Mouse (Mus musculus): Measurements from ENCODE around the gene Gm11111.
"Not testable (repeated sequence)": the region's sequence is repeated elsewhere in the genome, so short reads cannot be mapped to it uniquely, and the experiment has no call there.

Gene Gm11111

GRCm38 (mm10) chr5:98552395-98552794 is at the start of gene Gm11111:
TSS of gene Gm11111 (plus strand) at chr5:98552695.
- no peak for DNase-seq

- no peak for DNase-seq
These were observed 36.3 kb upstream of the Gm11111 start for GRCm38 (mm10) chr5:98516214-98516613.

- no peak for DNase-seq
These were observed 32.4 kb upstream of the Gm11111 start for GRCm38 (mm10) chr5:98520118-98520517.

- no peak for DNase-seq
These were observed 30.1 kb upstream of the Gm11111 start for GRCm38 (mm10) chr5:98522270-98522977.

GRCm38 (mm10) chr5:98523050-98523449 is 29.4 kb upstream of the Gm11111 start:
- DNase-seq, result no peak

GRCm38 (mm10) chr5:98523783-98524182 is 28.7 kb upstream of the Gm11111 start:
- DNase-seq, result no peak

GRCm38 (mm10) chr5:98541333-98541732 is 11.2 kb upstream of the Gm11111 start:
- DNase-seq, result no peak

GRCm38 (mm10) chr5:98550285-98550684 is 2.2 kb upstream of the Gm11111 start:
- no peak for DNase-seq

GRCm38 (mm10) chr5:98550873-98551272 is 1.6 kb upstream of the Gm11111 start:
- no peak for DNase-seq

GRCm38 (mm10) chr5:98552811-98553601 is 511 bp downstream of the Gm11111 start:
- no peak for DNase-seq

- DNase-seq, result no peak
These were observed 8.8 kb downstream of the Gm11111 start for GRCm38 (mm10) chr5:98561301-98561700.

- no peak for DNase-seq
These were observed 10.3 kb downstream of the Gm11111 start for GRCm38 (mm10) chr5:98562806-98563205.

GRCm38 (mm10) chr5:98563801-98564200 is 11.3 kb downstream of the Gm11111 start:
- no peak for DNase-seq

- no peak for DNase-seq
These were observed 14.1 kb downstream of the Gm11111 start for GRCm38 (mm10) chr5:98566461-98567193.

GRCm38 (mm10) chr5:98568481-98568880 is 16.0 kb downstream of the Gm11111 start:
- no peak for DNase-seq

GRCm38 (mm10) chr5:98569029-98569513 is 16.6 kb downstream of the Gm11111 start:
- no peak for DNase-seq

GRCm38 (mm10) chr5:98572392-98572791 is 19.9 kb downstream of the Gm11111 start:
- DNase-seq, result no peak

- no peak for DNase-seq
These were observed 22.4 kb downstream of the Gm11111 start for GRCm38 (mm10) chr5:98574711-98575470.

- no peak for DNase-seq
These were observed 23.0 kb downstream of the Gm11111 start for GRCm38 (mm10) chr5:98575471-98575834.

- not testable (repeated sequence) for DNase-seq
These were observed 24.0 kb downstream of the Gm11111 start for GRCm38 (mm10) chr5:98576538-98576937.

GRCm38 (mm10) chr5:98578398-98578797 is 25.9 kb downstream of the Gm11111 start:
- no peak for DNase-seq

- DNase-seq, result no peak
These were observed 28.3 kb downstream of the Gm11111 start for GRCm38 (mm10) chr5:98580811-98581210.

- DNase-seq, result no peak
These were observed 29.6 kb downstream of the Gm11111 start for GRCm38 (mm10) chr5:98582051-98582450.

Measured in spleen, adult 18-20 months (tissue).